Mouse (Mus musculus) kidney, postnatal 0 days (tissue): Measurements from ENCODE around the gene Epb41l1. TPM values are rescaled to one million over a fixed set of nuclear protein-coding genes. Genes with fewer than 3 reads are reported as not detected.
"Not testable (repeated sequence)": the region's sequence is repeated elsewhere in the genome, so short reads cannot be mapped to it uniquely, and the experiment has no call there.

ENCODE experiments used
- ATAC-seq: fragments of 200-750 bp; cut with Nextera tagmentation; replicated peaks from 2 replicates; pipeline ENCODE4 v1.8.0; 2017; ENCODE audit warnings: low read depth, moderate number of reproducible peaks, moderate TSS enrichment, moderate library complexity; ENCODE audit not compliant: low FRiP score
- DNase-seq: peaks from one replicate; pipeline ENCODE4 v3.0.0-alpha.2; 2016; ENCODE audit warnings: low spot score
- H3K27ac ChIP-seq: fragments of 300-500 bp; sonication (generic); 2 replicates; pipeline ENCODE4 v1.5.1; 2014; ENCODE audit warnings: mild to moderate bottlenecking
- H3K27me3 ChIP-seq: fragments of 300-500 bp; sonication (generic); 2 replicates; pipeline ENCODE4 v1.6.1; 2014; ENCODE audit warnings: low read length, mixed read lengths; ENCODE audit not compliant: insufficient read depth
- H3K36me3 ChIP-seq: fragments of 300-500 bp; sonication (generic); 2 replicates; pipeline ENCODE4 v1.6.1; 2014; ENCODE audit warnings: low read length, mixed read lengths; ENCODE audit not compliant: insufficient read depth
- H3K4me1 ChIP-seq: fragments of 300-500 bp; sonication (generic); replicated peaks from 2 replicates; pipeline ENCODE4 v1.6.1; 2014; ENCODE audit warnings: antibody characterized with exemption, low read length, mixed read lengths; ENCODE audit not compliant: insufficient read depth
- H3K4me2 ChIP-seq: fragments of 300-500 bp; sonication (generic); 2 replicates; pipeline ENCODE4 v1.6.1; 2014; ENCODE audit warnings: mild to moderate bottlenecking, low read length, moderate library complexity, mixed read lengths
- H3K4me3 ChIP-seq: fragments of 300-500 bp; sonication (generic); replicated peaks from 2 replicates; pipeline ENCODE4 v1.5.1; 2014; ENCODE audit warnings: low read depth, low read length
- H3K9ac ChIP-seq: fragments of 300-500 bp; sonication (generic); 2 replicates; pipeline ENCODE4 v1.6.1; 2014; ENCODE audit warnings: low read depth, low read length
- H3K9me3 ChIP-seq: fragments of 300-500 bp; sonication (generic); replicated peaks from 2 replicates; pipeline ENCODE4 v1.6.1; 2016; ENCODE audit warnings: low read length, inconsistent platforms, mixed read lengths
- CTCF ChIP-seq: IDR thresholded peaks from 2 replicates; pipeline ENCODE4 v1.5.1; 2016; ENCODE audit warnings: antibody characterized with exemption, low read depth, mild to moderate bottlenecking, moderate library complexity
- WGBS: fragments of 180-500 bp; shearing (Covaris S2); extraction: QIAGEN DNeasy Blood & Tissue Kit; methylation state at CpG from one replicate; pipeline ENCODE4 v1.1.7; 2014; 5-methylcytosine and 5-hydroxymethylcytosine counted together
- polyA plus RNA-seq: library from polyadenylated mRNA; unstranded; fragments of >200 nt; fragmentation: Nextera tagmentation; extraction: Ambion mirVana; gene quantifications from 2 replicates; pipeline ENCODE4 v1.2.1, GENCODE M21; 2015

The Epb41l1 gene
- polyA plus RNA-seq: 1.6 and 2.0 TPM in 2 replicates

DNA sequence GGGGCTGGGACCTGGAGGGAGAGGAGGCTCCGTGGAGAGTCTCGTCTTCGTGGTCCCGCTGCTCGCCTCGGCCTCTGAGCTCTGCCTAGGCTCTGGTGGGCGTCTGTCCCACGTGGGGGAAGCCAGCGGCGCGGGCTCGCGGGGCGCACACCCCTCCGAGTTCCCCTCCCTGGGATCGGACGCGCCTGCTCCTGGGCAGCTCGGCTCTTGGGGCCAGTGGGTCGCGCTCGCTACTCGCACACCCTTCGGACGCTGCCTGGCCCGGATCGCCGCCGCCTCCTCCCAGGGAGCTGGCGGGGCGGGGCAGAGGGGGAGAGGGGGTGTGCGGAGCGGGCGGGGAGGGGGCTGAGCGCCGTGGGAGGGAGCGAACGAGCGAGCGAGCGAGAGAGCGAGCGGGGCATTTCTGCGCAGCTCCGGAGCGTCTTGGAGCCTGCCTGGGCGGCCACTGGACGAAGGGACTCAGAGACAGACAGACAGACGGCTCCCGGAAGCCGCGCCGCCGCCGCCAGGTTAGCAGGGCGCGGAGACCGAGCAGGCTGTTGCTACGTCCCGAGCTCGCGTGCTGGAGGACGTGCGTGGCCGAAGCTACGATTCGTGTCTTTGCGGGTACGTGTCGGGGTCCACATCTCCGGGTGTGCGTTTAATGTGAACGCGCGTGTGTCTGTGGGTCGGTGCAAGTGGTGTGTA is at the start of gene Epb41l1:
Epb41l1 (plus strand) TSS at position 216 of the 687 bp plus-strand sequence.
- no peaks in the 10 kb centered on the region for H3K27me3 ChIP-seq
- peak within 1 kb of the TSS; percentile 60 for H3K4me3 ChIP-seq
- H3K9me3 ChIP-seq: no peaks in the 10 kb centered on the region
- H3K4me1 ChIP-seq: no peaks in the 10 kb centered on the region; the same call in 1 of the 2 replicates
- peak within 1 kb of the TSS; percentile 95 for H3K4me2 ChIP-seq
- no peaks in the 10 kb centered on the region for H3K36me3 ChIP-seq
- under 1% methylated on average over 56 of the region's 76 CpGs for WGBS
- peak within 1 kb of the TSS; percentile 68 for H3K9ac ChIP-seq
- no peak for TF ChIP-seq CTCF
- H3K27ac ChIP-seq: peak within 1 kb of the TSS; percentile 48
- ATAC-seq (peak; percentile 72), DNase-seq (peak; percentile 48)

GRCm38 (mm10) chr2:156376956-156377355 is 43.8 kb upstream of the Epb41l1 start:
- Histone ChIP-seq H3K4me3 (no peak overlapping the region), H3K36me3 (no peaks in the 10 kb centered on the region), H3K9me3 (no peaks in the 10 kb centered on the region), H3K27me3 (no peaks in the 10 kb centered on the region), H3K4me2 (no peak overlapping the region), H3K9ac (no peak overlapping the region), H3K27ac (no peak overlapping the region), H3K4me1 (no peaks in the 10 kb centered on the region)
- 80% methylated on average over 7 of the region's 7 CpGs for whole genome bisulfite sequencing
- ATAC-seq (no peak), DNase-seq (no peak)
- TF ChIP-seq CTCF: no peak

- DNase-seq (no peak), ATAC-seq (no peak)
- Histone ChIP-seq H3K9me3 (no peaks in the 10 kb centered on the region), H3K27ac (no peak overlapping the region), H3K9ac (no peak overlapping the region), H3K36me3 (no peaks in the 10 kb centered on the region), H3K4me1 (no peaks in the 10 kb centered on the region), H3K4me2 (no peak overlapping the region), H3K4me3 (no peak overlapping the region), H3K27me3 (no peaks in the 10 kb centered on the region)
- 90% methylated on average over 10 of the region's 10 CpGs for WGBS
- TF ChIP-seq CTCF: no peak
Measured at GRCm38 (mm10) chr2:156379929-156380328, 40.8 kb upstream of the Epb41l1 start.

GRCm38 (mm10) chr2:156381350-156381749 is 39.4 kb upstream of the Epb41l1 start:
- H3K9me3 ChIP-seq: no peaks in the 10 kb centered on the region
- no peak overlapping the region for H3K27ac ChIP-seq
- no peaks in the 10 kb centered on the region for H3K4me1 ChIP-seq
- no peak overlapping the region for H3K9ac ChIP-seq
- ATAC-seq (no peak), DNase-seq (peak; percentile 21)
- H3K4me2 ChIP-seq: no peak overlapping the region
- H3K4me3 ChIP-seq: no peak overlapping the region
- no peaks in the 10 kb centered on the region for H3K36me3 ChIP-seq
- peak; percentile 45 for TF ChIP-seq CTCF
- no peaks in the 10 kb centered on the region for H3K27me3 ChIP-seq
- 72% methylated on average over 4 of the region's 4 CpGs for WGBS

- Histone ChIP-seq H3K4me3 (peak overlapping the region; percentile 34), H3K4me2 (peak overlapping the region; percentile 51), H3K9ac (peak overlapping the region; percentile 47; the same call in 1 of the 2 replicates)
- H3K4me1 ChIP-seq, H3K9me3 ChIP-seq, H3K27me3 ChIP-seq, H3K36me3 ChIP-seq, H3K27ac ChIP-seq: not testable (repeated sequence)
- WGBS: 0% methylated on average over 6 of the region's 63 CpGs
- ATAC-seq (peak; percentile 85), DNase-seq (peak; percentile 91)
Measured at GRCm38 (mm10) chr2:156392461-156393154, 28.1 kb upstream of the Epb41l1 start.

GRCm38 (mm10) chr2:156393155-156393828 is 27.4 kb upstream of the Epb41l1 start:
- H3K27ac ChIP-seq: no peak overlapping the region; the same call in 1 of the 2 replicates
- TF ChIP-seq CTCF: no peak
- WGBS: 45% methylated on average over 5 of the region's 5 CpGs
- 0 out of 2 replicates have a peak overlapping the region, but pooled peaks have one; percentile 47 for H3K9ac ChIP-seq
- H3K4me1 ChIP-seq: no peaks in the 10 kb centered on the region; the same call in 1 of the 2 replicates
- ATAC-seq (no peak), DNase-seq (peak; percentile 22)
- H3K4me3 ChIP-seq: peak overlapping the region; percentile 34; the same call in 1 of the 2 replicates
- H3K36me3 ChIP-seq: no peaks in the 10 kb centered on the region
- H3K27me3 ChIP-seq: no peaks in the 10 kb centered on the region
- no peaks in the 10 kb centered on the region for H3K9me3 ChIP-seq
- peak overlapping the region; percentile 51 for H3K4me2 ChIP-seq
